Mouse (Mus musculus): ENCODE measurements around the gene Slc22a12. TPM values are rescaled to one million over a fixed set of nuclear protein-coding genes. Genes with fewer than 3 reads are reported as not detected.

Slc22a12 gene
- polyA plus RNA-seq, 1 experiment: not detected

GRCm38 (mm10) chr19:6496462-6497149 is 46.2 kb downstream of the Slc22a12 start:
- TF ChIP-seq CTCF (IDR thresholded peaks at IDR 0.05; ENCODE audit: insufficient read depth, low read depth, low read length): no peak
- TF ChIP-seq POLR2A (IDR thresholded peaks at IDR 0.05; ENCODE audit: insufficient read depth, low read depth, low read length): no peak
- H3K4me1 ChIP-seq (ENCODE audit: control insufficient read depth, insufficient read depth, low read length): peaks cover 51% of the 10 kb centered on the region
- peak overlapping the region; percentile 70 for H3K27ac ChIP-seq (ENCODE audit: insufficient read depth, low read depth, low read length)
- 8% methylated on average over 6 of the region's 6 CpGs for WGBS
- H3K4me3 ChIP-seq (ENCODE audit: insufficient read depth, low read depth, low read length): peak overlapping the region; percentile 93

- Histone ChIP-seq H3K4me1 (ENCODE audit: control insufficient read depth, insufficient read depth, low read length) (peaks cover 57% of the 10 kb centered on the region), H3K27ac (ENCODE audit: insufficient read depth, low read depth, low read length) (0 out of 2 replicates have a peak overlapping the region, but pooled peaks have one; percentile 70), H3K4me3 (ENCODE audit: insufficient read depth, low read depth, low read length) (no peak overlapping the region)
- 58% methylated on average over 8 of the region's 8 CpGs for WGBS
- TF ChIP-seq CTCF (IDR thresholded peaks at IDR 0.05; ENCODE audit: insufficient read depth, low read depth, low read length) (no peak), POLR2A (IDR thresholded peaks at IDR 0.05; ENCODE audit: insufficient read depth, low read depth, low read length) (no peak)
Measured at GRCm38 (mm10) chr19:6495714-6496113, 47.1 kb downstream of the Slc22a12 start.

GRCm38 (mm10) chr19:6494504-6495170 is 48.2 kb downstream of the Slc22a12 start:
- WGBS: 66% methylated on average over 18 of the region's 18 CpGs
- Histone ChIP-seq H3K4me1 (ENCODE audit: control insufficient read depth, insufficient read depth, low read length) (peaks cover 49% of the 10 kb centered on the region), H3K27ac (ENCODE audit: insufficient read depth, low read depth, low read length) (no peak overlapping the region), H3K4me3 (ENCODE audit: insufficient read depth, low read depth, low read length) (no peak overlapping the region)
- TF ChIP-seq POLR2A (IDR thresholded peaks at IDR 0.05; ENCODE audit: insufficient read depth, low read depth, low read length) (no peak), CTCF (IDR thresholded peaks at IDR 0.05; ENCODE audit: insufficient read depth, low read depth, low read length) (no peak)

DNA sequence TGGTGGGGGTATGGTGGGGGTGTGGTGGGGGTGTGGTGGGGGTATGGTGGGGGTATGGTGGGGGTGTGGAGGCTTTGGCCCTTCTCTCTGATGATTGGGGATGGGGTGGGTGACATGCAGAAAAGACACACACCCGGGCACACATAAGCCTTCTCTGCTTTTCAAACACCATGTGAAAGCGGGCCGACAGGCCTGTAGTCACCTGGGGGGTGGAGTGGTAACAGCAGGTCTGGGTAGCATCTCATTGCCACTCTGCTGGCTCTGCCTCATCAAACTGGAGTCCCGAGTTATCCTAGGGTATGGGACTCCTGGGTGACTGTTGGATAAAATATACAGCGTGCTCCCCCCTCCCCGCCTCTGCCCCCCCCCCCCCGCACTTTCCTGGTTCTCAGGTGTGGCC is 48.8 kb downstream of the Slc22a12 start:
- no peak overlapping the region for H3K27ac ChIP-seq (ENCODE audit: insufficient read depth, low read depth, low read length)
- no peak for TF ChIP-seq POLR2A (IDR thresholded peaks at IDR 0.05; ENCODE audit: insufficient read depth, low read depth, low read length)
- TF ChIP-seq CTCF (IDR thresholded peaks at IDR 0.05; ENCODE audit: insufficient read depth, low read depth, low read length): no peak
- WGBS: 73% methylated on average over 7 of the region's 7 CpGs
- no peak overlapping the region for H3K4me3 ChIP-seq (ENCODE audit: insufficient read depth, low read depth, low read length)
- H3K4me1 ChIP-seq (ENCODE audit: control insufficient read depth, insufficient read depth, low read length): peaks cover 52% of the 10 kb centered on the region

DNA sequence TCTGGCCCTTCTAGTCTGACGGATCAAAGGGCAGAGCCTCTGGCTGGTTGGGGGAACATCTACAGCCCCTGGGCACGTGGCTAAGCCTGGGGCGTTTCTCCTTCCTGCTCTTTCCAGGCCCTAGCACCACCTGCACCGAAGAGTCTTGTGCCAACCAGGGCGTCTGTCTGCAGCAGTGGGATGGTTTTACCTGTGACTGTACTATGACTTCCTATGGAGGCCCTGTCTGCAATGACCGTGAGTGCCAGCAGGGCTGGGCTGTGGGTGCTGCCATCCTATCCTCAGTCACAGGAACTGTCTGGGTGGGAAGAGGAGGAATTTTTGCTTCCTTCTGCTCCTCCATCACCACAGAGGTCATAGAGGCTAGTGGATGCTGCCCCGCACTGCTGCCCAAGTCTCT is 49.6 kb downstream of the Slc22a12 start:
- TF ChIP-seq CTCF (IDR thresholded peaks at IDR 0.05; ENCODE audit: insufficient read depth, low read depth, low read length) (no peak), POLR2A (IDR thresholded peaks at IDR 0.05; ENCODE audit: insufficient read depth, low read depth, low read length) (no peak)
- 68% methylated on average over 7 of the region's 7 CpGs for WGBS
- Histone ChIP-seq H3K4me1 (ENCODE audit: control insufficient read depth, insufficient read depth, low read length) (peaks cover 57% of the 10 kb centered on the region), H3K27ac (ENCODE audit: insufficient read depth, low read depth, low read length) (peak overlapping the region; percentile 28; the same call in 1 of the 2 replicates), H3K4me3 (ENCODE audit: insufficient read depth, low read depth, low read length) (no peak overlapping the region)

- H3K4me1 ChIP-seq (ENCODE audit: control insufficient read depth, insufficient read depth, low read length): peaks cover 58% of the 10 kb centered on the region
- peak overlapping the region; percentile 13; the same call in 1 of the 2 replicates for H3K27ac ChIP-seq (ENCODE audit: insufficient read depth, low read depth, low read length)
- 13% methylated on average over 12 of the region's 12 CpGs for WGBS
- TF ChIP-seq CTCF (IDR thresholded peaks at IDR 0.05; ENCODE audit: insufficient read depth, low read depth, low read length) (peak; percentile 75; the same call in 1 of the 2 replicates), POLR2A (IDR thresholded peaks at IDR 0.05; ENCODE audit: insufficient read depth, low read depth, low read length) (no peak)
- no peak overlapping the region for H3K4me3 ChIP-seq (ENCODE audit: insufficient read depth, low read depth, low read length)
Measured at GRCm38 (mm10) chr19:6492124-6492523, 50.7 kb downstream of the Slc22a12 start.

- TF ChIP-seq POLR2A (IDR thresholded peaks at IDR 0.05; ENCODE audit: insufficient read depth, low read depth, low read length) (no peak), CTCF (IDR thresholded peaks at IDR 0.05; ENCODE audit: insufficient read depth, low read depth, low read length) (no peak)
- no peak overlapping the region for H3K4me3 ChIP-seq (ENCODE audit: insufficient read depth, low read depth, low read length)
- 0 out of 2 replicates have a peak overlapping the region, but pooled peaks have one; percentile 13 for H3K27ac ChIP-seq (ENCODE audit: insufficient read depth, low read depth, low read length)
- 80% methylated on average over 8 of the region's 8 CpGs for WGBS
- H3K4me1 ChIP-seq (ENCODE audit: control insufficient read depth, insufficient read depth, low read length): peaks cover 57% of the 10 kb centered on the region
Measured at GRCm38 (mm10) chr19:6491538-6491937, 51.3 kb downstream of the Slc22a12 start.

- Histone ChIP-seq H3K4me1 (ENCODE audit: control insufficient read depth, insufficient read depth, low read length) (peaks cover 50% of the 10 kb centered on the region), H3K27ac (ENCODE audit: insufficient read depth, low read depth, low read length) (no peak overlapping the region), H3K4me3 (ENCODE audit: insufficient read depth, low read depth, low read length) (no peak overlapping the region)
- WGBS: 0% methylated on average over 4 of the region's 4 CpGs
- peak; percentile 59 for TF ChIP-seq CTCF (IDR thresholded peaks at IDR 0.05; ENCODE audit: insufficient read depth, low read depth, low read length)
- TF ChIP-seq POLR2A (IDR thresholded peaks at IDR 0.05; ENCODE audit: insufficient read depth, low read depth, low read length): no peak
Measured at GRCm38 (mm10) chr19:6489030-6489429, 53.8 kb downstream of the Slc22a12 start.

Other genes with a start within 250 kb of the Slc22a12 start
- not detected in 2 replicates for gene Cdc42bpg, start 236.6 kb downstream of the Slc22a12 start, polyA plus RNA-seq (2012; ENCODE audit: insufficient read depth, insufficient read length, low replicate concordance, missing spikeins)
- not detected in 2 replicates for gene Men1, start 208.1 kb downstream of the Slc22a12 start, polyA plus RNA-seq (2012; ENCODE audit: insufficient read depth, insufficient read length, low replicate concordance, missing spikeins)
- gene Map4k2, start 201.9 kb downstream of the Slc22a12 start, polyA plus RNA-seq (2012; ENCODE audit: insufficient read depth, insufficient read length, low replicate concordance, missing spikeins): 158 TPM in 1 of 2 replicates, not detected in the other
- gene Sf1, start 179.3 kb downstream of the Slc22a12 start, polyA plus RNA-seq (2012; ENCODE audit: insufficient read depth, insufficient read length, low replicate concordance, missing spikeins): 340 TPM in 1 of 2 replicates, not detected in the other
- gene Pygm, start 158.6 kb downstream of the Slc22a12 start, polyA plus RNA-seq (2012; ENCODE audit: insufficient read depth, insufficient read length, low replicate concordance, missing spikeins): not detected in 2 replicates
- gene Rasgrp2, start 143.7 kb downstream of the Slc22a12 start, polyA plus RNA-seq (2012; ENCODE audit: insufficient read depth, insufficient read length, low replicate concordance, missing spikeins): 282 TPM in 1 of 2 replicates, not detected in the other
- gene Nrxn2, start 124.3 kb downstream of the Slc22a12 start, polyA plus RNA-seq (2012; ENCODE audit: insufficient read depth, insufficient read length, low replicate concordance, missing spikeins): 202 and 263 TPM in 2 replicates

All from olfactory bulb, adult 2 months (tissue).